ENCODE assay signal across 9 mouse cellular contexts in the genomic region with DNA sequence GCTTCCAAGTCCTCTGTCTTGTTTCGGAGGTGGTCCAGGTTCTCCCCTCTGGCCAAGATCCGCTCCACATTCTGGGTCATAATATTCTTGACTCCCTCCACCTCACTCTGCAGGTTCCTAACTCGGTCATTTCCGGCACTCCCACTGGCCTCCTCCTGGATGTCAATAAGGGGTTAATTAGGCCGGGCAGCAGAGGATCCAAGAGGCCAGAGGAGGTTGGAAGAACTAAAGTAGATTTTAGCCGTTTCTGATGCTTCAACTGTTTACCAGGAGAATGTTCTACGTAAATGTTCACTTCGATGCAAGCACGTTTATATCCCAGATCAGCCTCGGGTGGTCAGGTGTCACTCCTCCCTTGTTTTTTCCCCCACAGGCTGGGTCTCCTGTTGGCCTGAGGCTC. TPM values are rescaled to one million over a fixed set of nuclear protein-coding genes. Genes with fewer than 3 reads are reported as not detected.
A peak's percentile ranks its signal among the peaks of the same experiment; 100 is the strongest.
DNase-seq lines count a peak whose midpoint lies in the region; ATAC-seq and TF ChIP-seq lines count a peak whose summit lies in the region.
"Had no signal": no experiment of that assay in that cellular context is flagged by ENCODE, and none has a peak within 500 bp of the region (broad histone marks: within the 10 kb centered on the region; RNA-seq: fewer than 3 reads in every experiment).

No protein-coding gene starts in this region.

- TF ChIP-seq EP300 in lung, postnatal 0 days (IDR thresholded peaks at IDR 0.05): no peak

- no peak overlapping the region for H3K9ac ChIP-seq in heart, embryonic 14.5 days (ENCODE audit: low read length)
- no peak overlapping the region for H3K9ac ChIP-seq in lung, postnatal 0 days (replicated peaks; ENCODE audit: low read depth)
- no peak overlapping the region for H3K9ac ChIP-seq in limb, embryonic 12.5 days (replicated peaks)
- no peak overlapping the region for H3K9ac ChIP-seq in stomach, embryonic 15.5 days
- H3K9ac ChIP-seq in forebrain, embryonic 15.5 days (replicated peaks): no peak overlapping the region

- no peak overlapping the region for H3K27ac ChIP-seq in heart, embryonic 14.5 days (replicated peaks in 1 of 2; ENCODE audit: control insufficient read depth in 1 of 2, insufficient read depth in 1 of 2, low read depth in 2 of 2, low read length in 2 of 2)
- H3K27ac ChIP-seq in lung, postnatal 0 days (ENCODE audit: low read length): peak overlapping the region; percentile 99
- H3K27ac ChIP-seq in limb, embryonic 12.5 days: no peak overlapping the region
- H3K27ac ChIP-seq in stomach, embryonic 15.5 days: no peak overlapping the region
- no peak overlapping the region for H3K27ac ChIP-seq in forebrain, embryonic 15.5 days (replicated peaks)

- peaks cover 12 to 13% of the 10 kb centered on the region in 2 experiments; a peak in 3 of 4 replicates for H3K4me1 ChIP-seq in heart, embryonic 14.5 days (ENCODE audit: control insufficient read depth in 2 of 2, insufficient read depth in 2 of 2, low read length in 2 of 2)
- H3K4me1 ChIP-seq in lung, postnatal 0 days (ENCODE audit: insufficient read depth, low read depth, low read length): peaks cover 16% of the 10 kb centered on the region; the same call in 1 of the 2 replicates
- peaks cover 32% of the 10 kb centered on the region for H3K4me1 ChIP-seq in limb, embryonic 12.5 days (replicated peaks)
- H3K4me1 ChIP-seq in stomach, embryonic 15.5 days: peaks cover 21% of the 10 kb centered on the region
- peaks cover 13% of the 10 kb centered on the region for H3K4me1 ChIP-seq in forebrain, embryonic 15.5 days

- H3K4me2 ChIP-seq in heart, embryonic 14.5 days (ENCODE audit: low read length): 0 out of 2 replicates have a peak overlapping the region, but pooled peaks have one; percentile 74
- H3K4me2 ChIP-seq in lung, postnatal 0 days (replicated peaks; ENCODE audit: low read depth, low read length): peak overlapping the region; percentile 61
- H3K4me2 ChIP-seq in limb, embryonic 12.5 days: peak overlapping the region; percentile 67; the same call in 1 of the 2 replicates
- H3K4me2 ChIP-seq in stomach, embryonic 15.5 days: peak overlapping the region; percentile 70
- no peak overlapping the region for H3K4me2 ChIP-seq in forebrain, embryonic 15.5 days (replicated peaks)

- TF ChIP-seq CTCF in lung, postnatal 0 days (IDR thresholded peaks at IDR 0.05): no peak

- no peaks in the 10 kb centered on the region for H3K27me3 ChIP-seq in heart, embryonic 14.5 days (ENCODE audit: control insufficient read depth, insufficient read depth, low read length)
- H3K27me3 ChIP-seq in lung, postnatal 0 days (replicated peaks; ENCODE audit: insufficient read depth, low read length): no peaks in the 10 kb centered on the region
- H3K27me3 ChIP-seq in limb, embryonic 12.5 days: no peaks in the 10 kb centered on the region
- H3K27me3 ChIP-seq in stomach, embryonic 15.5 days (replicated peaks): no peaks in the 10 kb centered on the region
- H3K27me3 ChIP-seq in forebrain, embryonic 15.5 days: no peaks in the 10 kb centered on the region

- DNase-seq in heart, adult 18-20 months: no peak
- peak; percentile 4 for DNase-seq in lung, postnatal 0 days (ENCODE audit: low spot score)
- no peak for DNase-seq in lung, adult 18-20 months
- no peak for DNase-seq in layer of hippocampus, adult 18-20 months (ENCODE audit: low spot score in 2 of 2)
- DNase-seq: cerebellum, adult 18-20 months had no signal

- peaks cover 37% of the 10 kb centered on the region for H3K36me3 ChIP-seq in heart, embryonic 14.5 days (ENCODE audit: control insufficient read depth, insufficient read depth, low read length)
- H3K36me3 ChIP-seq in lung, postnatal 0 days (ENCODE audit: insufficient read depth, low read length): peaks cover 9% of the 10 kb centered on the region; the same call in 1 of the 2 replicates
- peaks cover 26% of the 10 kb centered on the region for H3K36me3 ChIP-seq in limb, embryonic 12.5 days
- peaks cover 29% of the 10 kb centered on the region for H3K36me3 ChIP-seq in stomach, embryonic 15.5 days
- no peaks in the 10 kb centered on the region for H3K36me3 ChIP-seq in forebrain, embryonic 15.5 days

- H3K9me3 ChIP-seq in heart, embryonic 14.5 days (ENCODE audit: control insufficient read depth, low read length): no peaks in the 10 kb centered on the region
- no peaks in the 10 kb centered on the region for H3K9me3 ChIP-seq in lung, postnatal 0 days (ENCODE audit: low read length)
- no peaks in the 10 kb centered on the region for H3K9me3 ChIP-seq in limb, embryonic 12.5 days
- no peaks in the 10 kb centered on the region for H3K9me3 ChIP-seq in stomach, embryonic 15.5 days
- no peaks in the 10 kb centered on the region for H3K9me3 ChIP-seq in forebrain, embryonic 15.5 days

- no peak for ATAC-seq in heart, embryonic 14.5 days (ENCODE audit: insufficient number of reproducible peaks, insufficient read depth, low FRiP score, low read depth)
- ATAC-seq in lung, postnatal 0 days: no peak
- ATAC-seq in limb, embryonic 12.5 days (ENCODE audit: insufficient number of reproducible peaks, insufficient read depth, low FRiP score, low TSS enrichment, low read depth): no peak
- ATAC-seq in stomach, embryonic 15.5 days (ENCODE audit: insufficient read depth, low FRiP score, low read depth): no peak
- ATAC-seq in forebrain, embryonic 15.5 days (replicated peaks): no peak

- no peak overlapping the region for H3K4me3 ChIP-seq in heart, embryonic 14.5 days (ENCODE audit: control insufficient read depth in 1 of 2, insufficient read depth in 1 of 2, low read depth in 1 of 2, low read length in 2 of 2)
- H3K4me3 ChIP-seq in lung, postnatal 0 days (ENCODE audit: low read depth, low read length): 0 out of 2 replicates have a peak overlapping the region, but pooled peaks have one; percentile 54
- H3K4me3 ChIP-seq in limb, embryonic 12.5 days (replicated peaks): no peak overlapping the region
- H3K4me3 ChIP-seq in stomach, embryonic 15.5 days (replicated peaks): no peak overlapping the region
- no peak overlapping the region for H3K4me3 ChIP-seq in forebrain, embryonic 15.5 days

- WGBS in heart, embryonic 14.5 days: 63% methylated on average over 10 of the region's 10 CpGs
- 61% methylated on average over 10 of the region's 10 CpGs for WGBS in lung, postnatal 0 days
- WGBS in limb, embryonic 12.5 days: 44% methylated on average over 10 of the region's 10 CpGs
- WGBS in stomach, embryonic 15.5 days: 64% methylated on average over 10 of the region's 10 CpGs
- WGBS in forebrain, embryonic 15.5 days: 76% methylated on average over 10 of the region's 10 CpGs

RNA-seq across cellular contexts. Expression of gene Vamp8, which starts 2.2 kb away (rescaled TPM):
- polyA plus RNA-seq in heart, embryonic 14.5 days (2014; fragmentation: Nextera tagmentation; extraction: Ambion mirVana): 154 and 157 TPM in 2 replicates
- total RNA-seq in heart, adult 18-20 months (2021): 10 to 100 TPM; 70.0 to 79.6 TPM
- 608 and 656 TPM in 2 replicates for polyA plus RNA-seq in lung, postnatal 0 days (2015; fragmentation: Nextera tagmentation; extraction: Ambion mirVana)
- polyA plus RNA-seq in limb, embryonic 12.5 days (2016; fragmentation: Nextera tagmentation; extraction: Ambion mirVana): 105 and 106 TPM in 2 replicates
- 215 and 219 TPM in 2 replicates for polyA plus RNA-seq in stomach, embryonic 15.5 days (2015; fragmentation: Nextera tagmentation; extraction: Ambion mirVana)
- 14.5 and 15.0 TPM in 2 replicates for polyA plus RNA-seq in forebrain, embryonic 15.5 days (2015; fragmentation: Nextera tagmentation; extraction: Ambion mirVana)
- total RNA-seq in layer of hippocampus, adult 18-20 months (2021): 10 to 100 TPM; 17.7 to 18.9 TPM

RNA-seq across cellular contexts. Expression of gene Vamp5, which starts 8.0 kb away (rescaled TPM):
- polyA plus RNA-seq in heart, embryonic 14.5 days (2014; fragmentation: Nextera tagmentation; extraction: Ambion mirVana): 58.1 and 61.9 TPM in 2 replicates
- 10 to 100 TPM; 48.9 to 61.5 TPM for total RNA-seq in heart, adult 18-20 months (2021)
- polyA plus RNA-seq in lung, postnatal 0 days (2015; fragmentation: Nextera tagmentation; extraction: Ambion mirVana): 80.5 and 83.3 TPM in 2 replicates
- polyA plus RNA-seq in limb, embryonic 12.5 days (2016; fragmentation: Nextera tagmentation; extraction: Ambion mirVana): 13.9 and 17.3 TPM in 2 replicates
- polyA plus RNA-seq in stomach, embryonic 15.5 days (2015; fragmentation: Nextera tagmentation; extraction: Ambion mirVana): 23.9 and 26.8 TPM in 2 replicates
- polyA plus RNA-seq in forebrain, embryonic 15.5 days (2015; fragmentation: Nextera tagmentation; extraction: Ambion mirVana): 8.9 and 9.4 TPM in 2 replicates
- total RNA-seq in layer of hippocampus, adult 18-20 months (2021): 1 to 10 TPM; 5.8 to 8.1 TPM

RNA-seq across cellular contexts. Expression of gene Rnf181, which starts 21.5 kb away (rescaled TPM):
- polyA plus RNA-seq in heart, embryonic 14.5 days (2014; fragmentation: Nextera tagmentation; extraction: Ambion mirVana): 88.3 and 89.0 TPM in 2 replicates
- total RNA-seq in heart, adult 18-20 months (2021): 10 to 100 TPM; 37.5 to 41.6 TPM
- polyA plus RNA-seq in lung, postnatal 0 days (2015; fragmentation: Nextera tagmentation; extraction: Ambion mirVana): 202 and 208 TPM in 2 replicates
- polyA plus RNA-seq in limb, embryonic 12.5 days (2016; fragmentation: Nextera tagmentation; extraction: Ambion mirVana): 89.1 and 93.4 TPM in 2 replicates
- polyA plus RNA-seq in stomach, embryonic 15.5 days (2015; fragmentation: Nextera tagmentation; extraction: Ambion mirVana): 123 and 132 TPM in 2 replicates
- polyA plus RNA-seq in forebrain, embryonic 15.5 days (2015; fragmentation: Nextera tagmentation; extraction: Ambion mirVana): 126 and 130 TPM in 2 replicates
- 10 to 100 TPM; 87.5 to 89.4 TPM for total RNA-seq in layer of hippocampus, adult 18-20 months (2021)

RNA-seq across cellular contexts. Expression of gene Ggcx, which starts 25.8 kb away (rescaled TPM):
- polyA plus RNA-seq in heart, embryonic 14.5 days (2014; fragmentation: Nextera tagmentation; extraction: Ambion mirVana): 24.1 and 26.3 TPM in 2 replicates
- 10 to 100 TPM; 26.0 to 34.2 TPM for total RNA-seq in heart, adult 18-20 months (2021)
- polyA plus RNA-seq in lung, postnatal 0 days (2015; fragmentation: Nextera tagmentation; extraction: Ambion mirVana): 28.6 and 32.2 TPM in 2 replicates
- polyA plus RNA-seq in limb, embryonic 12.5 days (2016; fragmentation: Nextera tagmentation; extraction: Ambion mirVana): 34.0 TPM in 2 replicates
- 30.4 and 39.5 TPM in 2 replicates for polyA plus RNA-seq in stomach, embryonic 15.5 days (2015; fragmentation: Nextera tagmentation; extraction: Ambion mirVana)
- 14.0 and 16.5 TPM in 2 replicates for polyA plus RNA-seq in forebrain, embryonic 15.5 days (2015; fragmentation: Nextera tagmentation; extraction: Ambion mirVana)
- total RNA-seq in layer of hippocampus, adult 18-20 months (2021): 10 to 100 TPM; 21.7 to 23.3 TPM

RNA-seq across cellular contexts. Expression of gene Tmem150a, which starts 33.0 kb away (rescaled TPM):
- 14.4 and 16.4 TPM in 2 replicates for polyA plus RNA-seq in heart, embryonic 14.5 days (2014; fragmentation: Nextera tagmentation; extraction: Ambion mirVana)
- 10 to 100 TPM; 20.0 to 22.6 TPM for total RNA-seq in heart, adult 18-20 months (2021)
- 17.6 and 25.7 TPM in 2 replicates for polyA plus RNA-seq in lung, postnatal 0 days (2015; fragmentation: Nextera tagmentation; extraction: Ambion mirVana)
- polyA plus RNA-seq in limb, embryonic 12.5 days (2016; fragmentation: Nextera tagmentation; extraction: Ambion mirVana): 8.8 and 9.8 TPM in 2 replicates
- 14.8 and 15.4 TPM in 2 replicates for polyA plus RNA-seq in stomach, embryonic 15.5 days (2015; fragmentation: Nextera tagmentation; extraction: Ambion mirVana)
- 15.2 and 15.6 TPM in 2 replicates for polyA plus RNA-seq in forebrain, embryonic 15.5 days (2015; fragmentation: Nextera tagmentation; extraction: Ambion mirVana)
- 1 to 10 TPM; 8.4 to 9.2 TPM for total RNA-seq in layer of hippocampus, adult 18-20 months (2021)
